Mouse (Mus musculus): ENCODE results near the gene Zfp995.
A peak's percentile ranks its signal among the peaks of the same experiment; 100 is the strongest.
"Not testable (repeated sequence)": the region's sequence is repeated elsewhere in the genome, so short reads cannot be mapped to it uniquely, and the experiment has no call there.

Gene Zfp995

DNA sequence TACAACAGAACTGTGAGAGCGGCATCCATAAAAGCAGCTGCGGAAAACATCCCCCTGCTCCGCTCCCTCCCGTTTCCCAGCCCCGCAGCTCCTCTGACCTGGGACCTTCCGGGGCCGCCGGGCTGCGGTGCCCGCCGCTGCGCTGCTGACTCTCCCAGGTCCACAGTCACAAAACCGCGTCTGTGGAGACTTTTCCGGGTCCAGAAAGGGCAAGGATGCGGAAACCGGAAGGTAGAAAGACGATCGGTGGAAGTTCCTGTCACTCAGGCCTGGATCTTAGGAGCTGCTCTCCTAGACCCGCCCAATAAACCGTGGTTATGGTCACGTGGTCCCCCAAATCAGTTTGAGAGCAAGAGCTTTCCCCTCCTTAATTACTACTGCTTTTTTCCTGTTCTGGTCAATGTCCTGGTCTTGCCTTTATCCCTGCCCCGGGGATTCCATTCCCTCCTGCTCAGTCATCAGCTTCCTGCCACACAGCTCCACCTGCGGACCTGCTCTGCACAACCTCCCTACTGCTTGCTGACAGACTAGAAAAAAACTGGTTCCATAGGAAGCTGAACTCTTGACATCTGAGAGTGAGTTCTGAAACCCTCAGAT, at the start of gene Zfp995:
TSS of gene Zfp995 (minus strand) at position 471 of the 597 bp plus-strand sequence.
- DNase-seq (ENCODE audit: low spot score in 2 of 2), result peak; percentile 23 to 50

DNA sequence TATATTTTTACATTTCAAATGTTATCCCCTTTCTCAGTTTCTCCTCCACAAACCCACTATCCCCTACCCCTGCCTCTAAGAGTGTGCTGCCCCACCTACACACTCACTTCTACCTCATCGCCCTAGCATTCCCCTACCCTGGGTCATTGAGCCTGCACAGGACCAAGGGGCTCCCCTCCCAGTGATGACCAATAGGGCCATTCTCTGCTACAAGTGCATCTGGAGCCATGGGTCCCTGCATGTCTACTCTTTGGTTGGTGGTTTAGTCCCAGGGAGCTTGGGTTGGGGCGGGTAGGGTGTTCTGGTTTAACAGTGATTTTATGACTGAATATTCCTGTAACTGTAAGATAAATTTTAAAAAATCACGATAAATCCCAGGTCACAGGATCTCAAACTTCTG, 687 bp downstream of the Zfp995 start:
- no peak for DNase-seq (ENCODE audit: low spot score in 2 of 2)

DNA sequence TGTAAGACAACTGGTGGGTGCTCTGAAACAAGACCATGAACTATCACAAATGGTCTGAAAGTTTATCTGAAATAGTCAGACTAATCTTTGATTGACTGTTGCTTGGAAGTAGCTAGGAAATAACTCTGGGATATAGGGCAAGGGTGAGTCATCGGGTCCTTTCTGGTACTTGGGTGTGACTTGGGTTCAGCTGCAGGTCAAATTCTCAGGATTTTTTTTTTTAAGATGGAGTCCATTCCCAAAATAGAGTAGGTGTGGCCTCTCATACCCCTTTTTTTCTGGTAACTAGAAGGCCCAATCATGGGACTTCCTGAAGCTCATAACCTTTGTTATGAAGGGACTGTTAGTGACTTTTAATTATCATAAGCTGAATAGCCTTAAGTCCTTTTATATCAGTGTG, 38.5 kb downstream of the Zfp995 start:
- DNase-seq (ENCODE audit: low spot score in 2 of 2), result no peak

DNA sequence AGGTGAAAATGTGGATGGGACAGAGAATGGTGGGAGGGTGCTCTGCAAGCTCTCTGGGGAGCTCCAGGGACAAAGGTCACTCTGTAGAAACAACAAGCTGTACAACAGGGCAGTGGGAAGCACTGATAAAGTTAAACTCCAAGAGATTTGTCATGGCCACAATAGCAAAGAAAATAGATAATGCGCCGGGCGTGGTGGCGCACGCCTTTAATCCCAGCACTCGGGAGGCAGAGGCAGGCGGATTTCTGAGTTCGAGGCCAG, 63.5 kb downstream of the Zfp995 start:
- not testable (repeated sequence) for DNase-seq (ENCODE audit: low spot score in 2 of 2)

DNA sequence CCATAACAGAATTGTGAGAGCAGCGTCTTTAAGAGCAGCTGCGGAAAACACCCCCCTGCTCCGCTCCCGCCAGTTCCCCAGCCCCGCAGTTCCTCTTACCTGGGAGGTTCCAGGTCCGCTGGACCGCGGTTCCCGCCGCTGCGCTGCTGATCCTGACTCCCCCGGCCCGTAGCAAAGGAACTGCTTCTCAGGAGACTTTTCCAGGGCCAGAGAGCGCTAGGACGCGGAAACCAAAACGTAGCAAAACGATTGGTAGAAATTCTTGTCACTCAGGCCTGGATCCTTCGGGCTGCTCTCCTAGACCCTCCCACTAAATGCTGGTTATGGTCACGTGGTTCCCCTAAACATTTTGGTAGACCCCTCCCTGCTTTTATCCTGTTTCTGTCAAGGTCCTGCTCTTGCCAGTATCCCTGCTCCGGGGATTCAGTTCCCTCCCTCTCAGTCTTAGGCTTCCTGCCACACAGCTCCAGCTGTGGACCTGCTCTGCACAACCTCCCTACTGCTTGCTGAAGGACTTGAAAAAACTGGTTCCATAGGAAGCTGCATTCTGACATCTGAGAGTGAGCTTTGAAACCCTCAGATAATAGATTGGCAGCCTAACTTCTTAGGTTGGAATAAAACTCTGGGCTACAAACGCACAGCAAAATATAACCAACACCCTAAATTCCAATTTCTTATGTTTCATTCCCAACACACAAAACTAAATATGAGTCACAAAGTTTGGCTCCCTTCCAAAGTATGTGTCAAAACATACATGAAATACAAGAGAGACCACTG, 64.0 kb downstream of the Zfp995 start, which contains the start of gene Zfp820:
TSS of gene Zfp820 (minus strand) at position 228 of the 777 bp plus-strand sequence.
- peak; percentile 15 to 35 for DNase-seq (ENCODE audit: low spot score in 2 of 2)

DNA sequence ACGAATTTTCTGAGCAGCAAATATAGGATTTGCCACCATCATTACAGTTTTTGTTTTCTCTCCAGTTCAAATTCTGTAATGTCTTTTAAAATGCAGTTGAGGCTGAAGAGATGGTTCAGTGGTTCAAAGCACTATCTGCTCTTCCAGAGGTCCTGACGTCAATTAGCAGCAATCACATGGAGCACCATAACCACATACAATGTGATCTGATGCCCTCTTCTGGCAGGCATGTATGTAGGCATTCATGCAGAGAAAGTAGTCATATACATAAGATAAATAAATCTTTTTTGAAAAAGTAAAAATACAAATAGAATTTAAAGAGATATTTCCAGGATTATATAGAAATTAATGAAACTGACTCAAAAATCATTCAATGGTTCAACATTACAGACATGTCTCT, 71.2 kb downstream of the Zfp995 start:
- DNase-seq (ENCODE audit: low spot score in 2 of 2), result no peak

Data from frontal cortex, postnatal 25 days (tissue).